Mouse (Mus musculus) thymus, adult 2 months (tissue): ENCODE results near the gene Lima1. TPM values are rescaled to one million over a fixed set of nuclear protein-coding genes. Genes with fewer than 3 reads are reported as not detected.

Experiments used
- DNase-seq: peaks from one replicate; pipeline ENCODE4 v3.0.0; 2021
- H3K27ac ChIP-seq: fragments of 200-500 bp; 2 replicates; pipeline ENCODE4 v1.5.1; 2012; ENCODE audit warnings: low read length, control low read depth; ENCODE audit not compliant: control insufficient read depth, insufficient read depth
- H3K27me3 ChIP-seq: fragments of 200-500 bp; 2 replicates; pipeline ENCODE4 v1.6.1; 2012; ENCODE audit warnings: mild to moderate bottlenecking, low read length, moderate library complexity, mixed read lengths; ENCODE audit not compliant: control insufficient read depth, insufficient read depth
- H3K36me3 ChIP-seq: fragments of 200-500 bp; 2 replicates; pipeline ENCODE4 v1.6.1; 2012; ENCODE audit warnings: mild to moderate bottlenecking, low read length, moderate library complexity; ENCODE audit not compliant: control insufficient read depth, insufficient read depth
- H3K4me1 ChIP-seq: fragments of 200-500 bp; replicated peaks from 2 replicates; pipeline ENCODE4 v1.6.1; 2012; ENCODE audit warnings: low read length; ENCODE audit not compliant: control insufficient read depth, insufficient read depth
- H3K4me3 ChIP-seq: fragments of 200-500 bp; 2 replicates; pipeline ENCODE4 v1.5.1; 2012; ENCODE audit warnings: mild to moderate bottlenecking, low read length, control low read depth, moderate library complexity; ENCODE audit not compliant: control insufficient read depth, insufficient read depth
- CTCF ChIP-seq: fragments of 200-500 bp; IDR thresholded peaks from 2 replicates; pipeline ENCODE4 v1.5.1; 2012; ENCODE audit warnings: mild to moderate bottlenecking, control low read depth, low read length, moderate library complexity, borderline replicate concordance; ENCODE audit not compliant: control insufficient read depth, poor library complexity, insufficient read depth; ENCODE audit errors: extremely low read depth
- POLR2A ChIP-seq: fragments of 200-500 bp; IDR thresholded peaks from 2 replicates; pipeline ENCODE4 v1.6.1; 2012; ENCODE audit warnings: mild to moderate bottlenecking, low read length, control low read depth, moderate library complexity; ENCODE audit not compliant: control insufficient read depth, poor library complexity, insufficient read depth; ENCODE audit errors: extremely low read depth
- WGBS: fragments of 180-500 bp; shearing (Covaris S2); methylation state at CpG from one replicate; pipeline ENCODE4 v1.1.7; 2018; 5-methylcytosine and 5-hydroxymethylcytosine counted together
- polyA plus RNA-seq: library from polyadenylated mRNA; depleted of rRNA; stranded (reverse); fragments of >200 nt; gene quantifications from 2 replicates; pipeline ENCODE4 v1.2.3, GENCODE M21; 2012

Gene Lima1
- polyA plus RNA-seq, 1 experiment, result 12.3 TPM

GRCm38 (mm10) chr15:99863786-99864185 lies 11.5 kb downstream of the Lima1 start:
- Histone ChIP-seq H3K27ac (no peak overlapping the region), H3K27me3 (peaks cover 2% of the 10 kb centered on the region; the same call in 1 of the 2 replicates), H3K36me3 (no peaks in the 10 kb centered on the region), H3K4me3 (no peak overlapping the region), H3K4me1 (no peaks in the 10 kb centered on the region)
- peak; percentile 10 for DNase-seq
- WGBS, result 95% methylated on average over 8 of the region's 8 CpGs
- no peak for TF ChIP-seq POLR2A
- TF ChIP-seq CTCF, result no peak

GRCm38 (mm10) chr15:99863358-99863757 lies 11.9 kb downstream of the Lima1 start:
- H3K27me3 ChIP-seq, result peaks cover 2% of the 10 kb centered on the region; the same call in 1 of the 2 replicates
- H3K36me3 ChIP-seq, result no peaks in the 10 kb centered on the region
- no peak overlapping the region for H3K4me3 ChIP-seq
- H3K27ac ChIP-seq, result no peak overlapping the region
- 93% methylated on average over 6 of the region's 6 CpGs for WGBS
- DNase-seq, result no peak
- TF ChIP-seq CTCF (no peak), POLR2A (no peak)
- H3K4me1 ChIP-seq, result no peaks in the 10 kb centered on the region

GRCm38 (mm10) chr15:99862473-99862872 lies 12.8 kb downstream of the Lima1 start:
- TF ChIP-seq CTCF, result no peak
- no peak for TF ChIP-seq POLR2A
- H3K27me3 ChIP-seq, result peaks cover 2% of the 10 kb centered on the region; the same call in 1 of the 2 replicates
- no peak for DNase-seq
- no peak overlapping the region for H3K27ac ChIP-seq
- H3K4me1 ChIP-seq, result no peaks in the 10 kb centered on the region
- 86% methylated on average over 11 of the region's 11 CpGs for WGBS
- H3K36me3 ChIP-seq, result no peaks in the 10 kb centered on the region
- H3K4me3 ChIP-seq, result no peak overlapping the region

GRCm38 (mm10) chr15:99861955-99862354 lies 13.3 kb downstream of the Lima1 start:
- Histone ChIP-seq H3K4me1 (no peaks in the 10 kb centered on the region), H3K36me3 (no peaks in the 10 kb centered on the region), H3K27me3 (peaks cover 2% of the 10 kb centered on the region; the same call in 1 of the 2 replicates), H3K4me3 (no peak overlapping the region), H3K27ac (no peak overlapping the region)
- 91% methylated on average over 11 of the region's 11 CpGs for WGBS
- TF ChIP-seq CTCF (no peak), POLR2A (no peak)
- no peak for DNase-seq

GRCm38 (mm10) chr15:99861536-99861935 lies 13.7 kb downstream of the Lima1 start:
- Histone ChIP-seq H3K4me1 (no peaks in the 10 kb centered on the region), H3K27ac (no peak overlapping the region), H3K27me3 (peaks cover 2% of the 10 kb centered on the region; the same call in 1 of the 2 replicates), H3K4me3 (no peak overlapping the region), H3K36me3 (no peaks in the 10 kb centered on the region)
- WGBS, result 93% methylated on average over 6 of the region's 6 CpGs
- no peak for TF ChIP-seq CTCF
- no peak for TF ChIP-seq POLR2A
- DNase-seq, result no peak

- no peak for DNase-seq
- TF ChIP-seq POLR2A (no peak), CTCF (no peak)
- 92% methylated on average over 9 of the region's 9 CpGs for WGBS
These were observed 15.4 kb downstream of the Lima1 start for GRCm38 (mm10) chr15:99859644-99860392.

More at GRCm38 (mm10) chr15:99859644-99860392, 15.4 kb downstream of the Lima1 start:
- H3K4me3 ChIP-seq, result no peak overlapping the region
- H3K27ac ChIP-seq, result no peak overlapping the region
- no peaks in the 10 kb centered on the region; the same call in 1 of the 2 replicates for H3K27me3 ChIP-seq
- no peaks in the 10 kb centered on the region for H3K36me3 ChIP-seq
- H3K4me1 ChIP-seq, result no peaks in the 10 kb centered on the region
